Mouse (Mus musculus): ENCODE data around the gene Ddn.

- TF ChIP-seq CTCF (IDR thresholded peaks at IDR 0.05; ENCODE audit: low read depth) (no peak), EP300 (IDR thresholded peaks at IDR 0.05; ENCODE audit: low read depth) (no peak)
Observed at GRCm38 (mm10) chr15:98754125-98754524, 55.2 kb downstream of the Ddn start.

All from liver, postnatal 0 days (tissue).